Mouse (Mus musculus) CH12.LX (cell line): ENCODE results near the gene Fhl2. TPM values are rescaled to one million over a fixed set of nuclear protein-coding genes. Genes with fewer than 3 reads are reported as not detected.

Source experiments
- DNase-seq: peaks from one replicate; pipeline ENCODE4 v3.0.0-alpha.2; 2013; ENCODE audit errors: extremely low read depth
- H3K27ac ChIP-seq: 2 replicates; pipeline ENCODE4 v1.5.1; 2012; ENCODE audit warnings: low read depth, mild to moderate bottlenecking, control low read depth, moderate library complexity; ENCODE audit not compliant: insufficient read depth
- H3K27me3 ChIP-seq: replicated peaks from 2 replicates; pipeline ENCODE3; 2012; ENCODE audit warnings: inconsistent platforms
- H3K36me3 ChIP-seq, 2 experiments: replicated peaks in 1 of 2; 2 replicates each; pipeline versions ENCODE3 to v1.6.1; 2012; ENCODE audit warnings: inconsistent platforms in 1 of 2, low read length in 1 of 2, mild to moderate bottlenecking in 1 of 2, mixed read lengths in 1 of 2, moderate library complexity in 1 of 2; ENCODE audit not compliant: control insufficient read depth in 1 of 2, insufficient read depth in 1 of 2
- H3K4me1 ChIP-seq, 2 experiments: 2 replicates each; pipeline ENCODE4 v1.6.1; 2012; ENCODE audit warnings: inconsistent platforms in 1 of 2, moderate library complexity in 1 of 2; ENCODE audit not compliant: insufficient read depth in 2 of 2, control insufficient read depth in 1 of 2
- H3K4me2 ChIP-seq: 2 replicates; pipeline ENCODE4 v1.6.1; 2012; ENCODE audit warnings: low read depth, mild to moderate bottlenecking, control low read depth; ENCODE audit not compliant: poor library complexity, insufficient read depth, severe bottlenecking
- H3K4me3 ChIP-seq, 3 experiments: fragments of 150-350 bp in 1 of 3; sonication (generic) in 1 of 3; replicated peaks in 1 of 3; 2 replicates each; pipeline versions ENCODE3 to v1.5.1; 2011 to 2012; ENCODE audit warnings: low read depth in 2 of 3, low read length in 2 of 3, mild to moderate bottlenecking in 2 of 3, moderate library complexity in 2 of 3, control low read depth in 1 of 3, improper control_type of control experiment in 1 of 3, inconsistent platforms in 1 of 3, mixed read lengths in 1 of 3; ENCODE audit not compliant: poor library complexity in 1 of 3
- H3K79me2 ChIP-seq: replicated peaks from 2 replicates; pipeline ENCODE4 v1.6.1; 2012; ENCODE audit warnings: mild to moderate bottlenecking, moderate library complexity; ENCODE audit not compliant: control insufficient read depth, poor library complexity, insufficient read depth, severe bottlenecking; ENCODE audit errors: extremely low read depth
- H3K9ac ChIP-seq: 2 replicates; pipeline ENCODE4 v1.6.1; 2012; ENCODE audit warnings: low read depth, mild to moderate bottlenecking, control low read depth, moderate library complexity; ENCODE audit not compliant: insufficient read depth
- H3K9me3 ChIP-seq: replicated peaks from 2 replicates; pipeline ENCODE3; 2012; ENCODE audit warnings: low read length, inconsistent platforms, mixed read lengths
- BHLHE40 ChIP-seq: IDR thresholded peaks from 2 replicates; pipeline ENCODE4 v1.6.1; 2011; ENCODE audit warnings: mild to moderate bottlenecking, low read depth, low read length, improper control_type of control experiment
- CHD1 ChIP-seq: IDR thresholded peaks from 2 replicates; pipeline ENCODE4 v1.6.1; 2012; ENCODE audit warnings: low read depth, low read length, improper control_type of control experiment, inconsistent platforms
- CHD2 ChIP-seq: IDR thresholded peaks from 2 replicates; pipeline ENCODE4 v1.6.1; 2011; ENCODE audit warnings: low read length, improper control_type of control experiment
- CTCF ChIP-seq, 2 experiments: IDR thresholded peaks in 1 of 2; conservative IDR thresholded peaks in 1 of 2; 2 replicates each; pipeline ENCODE4 v1.5.1; 2011 to 2012; ENCODE audit warnings: low read depth in 2 of 2, low read length in 2 of 2, improper control_type of control experiment in 1 of 2, inconsistent platforms in 1 of 2, mild to moderate bottlenecking in 1 of 2, moderate library complexity in 1 of 2
- E2F4 ChIP-seq: IDR thresholded peaks from 2 replicates; pipeline ENCODE4 v1.6.1; 2011; ENCODE audit warnings: low read depth, low read length, improper control_type of control experiment; ENCODE audit not compliant: insufficient replicate concordance
- ELF1 ChIP-seq: IDR thresholded peaks from 2 replicates; pipeline ENCODE4 v1.6.1; 2014; ENCODE audit warnings: low read depth, mild to moderate bottlenecking, inconsistent platforms, low read length, improper control_type of control experiment
- EP300 ChIP-seq: IDR thresholded peaks from 2 replicates; pipeline ENCODE4 v1.6.1; 2011; ENCODE audit warnings: low read length, improper control_type of control experiment
- ETS1 ChIP-seq: conservative IDR thresholded peaks from 2 replicates; pipeline ENCODE4 v1.6.1; 2012; ENCODE audit warnings: low read depth, mild to moderate bottlenecking, inconsistent platforms, low read length, improper control_type of control experiment, moderate library complexity
- HCFC1 ChIP-seq: IDR thresholded peaks from 2 replicates; pipeline ENCODE4 v1.6.1; 2012; ENCODE audit warnings: low read depth, mild to moderate bottlenecking, inconsistent platforms, low read length, improper control_type of control experiment
- MAZ ChIP-seq: IDR thresholded peaks from 2 replicates; pipeline ENCODE4 v1.6.1; 2012; ENCODE audit warnings: low read depth, mild to moderate bottlenecking, inconsistent platforms, low read length, improper control_type of control experiment, moderate library complexity
- MEF2A ChIP-seq: IDR thresholded peaks from 2 replicates; pipeline ENCODE4 v1.6.1; 2014; ENCODE audit warnings: low read depth, mild to moderate bottlenecking, inconsistent platforms, low read length, improper control_type of control experiment, borderline replicate concordance
- MXI1 ChIP-seq: IDR thresholded peaks from 2 replicates; pipeline ENCODE4 v1.6.1; 2011; ENCODE audit warnings: mild to moderate bottlenecking, low read depth, low read length, improper control_type of control experiment
- NELFE ChIP-seq: IDR thresholded peaks from 2 replicates; pipeline ENCODE4 v1.6.1; 2011; ENCODE audit warnings: low read depth, low read length, improper control_type of control experiment
- NRF1 ChIP-seq: IDR thresholded peaks from 2 replicates; pipeline ENCODE4 v1.6.1; 2014; ENCODE audit warnings: low read depth, mild to moderate bottlenecking, inconsistent platforms, low read length, improper control_type of control experiment, moderate library complexity
- PAX5 ChIP-seq: IDR thresholded peaks from 2 replicates; pipeline ENCODE4 v1.6.1; 2012; ENCODE audit warnings: low read length, inconsistent platforms, mixed read lengths
- POLR2AphosphoS2 ChIP-seq: IDR thresholded peaks from 2 replicates; pipeline ENCODE4 v1.6.1; 2011; ENCODE audit warnings: low read depth, low read length, improper control_type of control experiment
- RAD21 ChIP-seq: IDR thresholded peaks from 2 replicates; pipeline ENCODE4 v1.6.1; 2011; ENCODE audit warnings: low read depth, mild to moderate bottlenecking, low read length, improper control_type of control experiment, moderate library complexity
- SIN3A ChIP-seq: IDR thresholded peaks from 2 replicates; pipeline ENCODE4 v1.6.1; 2012; ENCODE audit warnings: low read length, improper control_type of control experiment, inconsistent platforms
- SMC3 ChIP-seq: IDR thresholded peaks from 2 replicates; pipeline ENCODE4 v1.6.1; 2011; ENCODE audit warnings: low read depth, low read length, improper control_type of control experiment
- UBTF ChIP-seq: IDR thresholded peaks from 2 replicates; pipeline ENCODE4 v1.6.1; 2012; ENCODE audit warnings: low read depth, mild to moderate bottlenecking, inconsistent platforms, low read length, improper control_type of control experiment, moderate library complexity
- USF2 ChIP-seq: conservative IDR thresholded peaks from 2 replicates; pipeline ENCODE4 v1.6.1; 2011; ENCODE audit warnings: low read depth, low read length, improper control_type of control experiment
- ZKSCAN1 ChIP-seq: IDR thresholded peaks from 2 replicates; pipeline ENCODE4 v1.6.1; 2012; ENCODE audit warnings: low read depth, inconsistent platforms, low read length, improper control_type of control experiment, borderline replicate concordance
- ZMIZ1 ChIP-seq: IDR thresholded peaks from 2 replicates; pipeline ENCODE4 v1.6.1; 2012; ENCODE audit warnings: low read depth, mild to moderate bottlenecking, inconsistent platforms, low read length, improper control_type of control experiment
- dilution Hi-C: fragments of 300-500 bp; cut with MboI; formaldehyde crosslinking; loops from 2 replicates; pipeline ENCODE4 v1.14.3; 2020; ENCODE audit warnings: low sequenced_read_pairs; ENCODE audit not compliant: extremely low pct_unique_long_range_greater_than_20kb, extremely low pct_ligation_motif_present
- in situ Hi-C: fragments of 300-500 bp; cut with MboI; formaldehyde crosslinking; loops from 3 replicates; pipeline ENCODE4 v1.14.3; 2019; ENCODE audit warnings: low sequenced_read_pairs, low pct_ligation_motif_present, low pct_unique_long_range_greater_than_20kb, mixed read lengths
- polyA plus RNA-seq: library from polyadenylated mRNA; unstranded; fragments of >175 nt; gene quantifications from 2 replicates; pipeline ENCODE4 v1.2.1, GENCODE M21; 2012; ENCODE audit warnings: low read depth; ENCODE audit not compliant: insufficient read length
- total RNA-seq, 2 experiments: library from RNA; depleted of rRNA; stranded (reverse); fragments of 300-350 nt in 1 of 2; fragments of >200 nt in 1 of 2; gene quantifications; 2 replicates each; pipeline ENCODE4 v1.2.3; 2012 to 2014

The Fhl2 gene
- total and polyA plus RNA-seq, 3 experiments: 0.13 to 0.21 (median 0.14) TPM

DNA sequence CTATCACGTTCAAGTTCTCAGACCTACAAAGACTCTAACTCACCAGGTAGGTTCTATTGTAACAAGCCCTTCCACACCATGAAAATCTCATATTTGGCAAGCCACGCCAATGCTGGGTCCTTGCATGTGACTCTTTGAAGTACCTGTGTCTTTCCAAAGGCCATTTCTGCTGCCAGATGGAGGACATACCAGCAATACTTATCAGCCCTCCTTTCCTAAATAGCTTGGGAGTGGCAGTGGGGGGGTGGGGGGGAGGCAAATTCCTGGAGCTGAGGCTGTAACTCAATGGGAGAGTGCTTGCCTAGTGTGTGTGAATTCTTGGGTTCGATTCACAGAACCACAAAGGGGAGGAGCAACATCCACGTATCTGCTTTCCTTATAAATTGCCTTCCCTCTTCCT lies 72.1 kb downstream of the Fhl2 start:
- Histone ChIP-seq H3K27me3 (no peaks in the 10 kb centered on the region), H3K9me3 (no peaks in the 10 kb centered on the region), H3K27ac (no peak overlapping the region), H3K4me1 (peaks cover 5 to 10% of the 10 kb centered on the region in 2 experiments; a peak in 3 of 4 replicates), H3K9ac (no peak overlapping the region), H3K36me3 (peaks cover 0 to 2% of the 10 kb centered on the region in 2 experiments), H3K4me3 (no peak overlapping the region), H3K79me2 (no peaks in the 10 kb centered on the region), H3K4me2 (no peak overlapping the region)
- no peak for DNase-seq
- no peak for TF ChIP-seq POLR2AphosphoS2
- no peak for TF ChIP-seq UBTF
- TF ChIP-seq MAZ: no peak
- no peak for TF ChIP-seq SMC3
- no peak for TF ChIP-seq NELFE
- dilution Hi-C loops: no loop called here
- in situ Hi-C loops: loop anchor here (25.0 kb wide), 2 partner anchors 513 to 613 kb away; partner anchors contain the start of gene 1500015O10Rik

GRCm38 (mm10) chr1:43122616-43123015 lies 74.2 kb downstream of the Fhl2 start:
- DNase-seq: no peak
- Histone ChIP-seq H3K9ac (no peak overlapping the region), H3K4me2 (no peak overlapping the region), H3K27me3 (no peaks in the 10 kb centered on the region), H3K79me2 (no peaks in the 10 kb centered on the region), H3K4me1 (no peaks in the 10 kb centered on the region), H3K36me3 (peaks cover 2 to 13% of the 10 kb centered on the region in 2 experiments), H3K9me3 (peaks cover 3% of the 10 kb centered on the region), H3K4me3 (no peak overlapping the region), H3K27ac (no peak overlapping the region)
- in situ Hi-C loops (no loop called here), dilution Hi-C loops (no loop called here)
- TF ChIP-seq RAD21 (no peak), POLR2AphosphoS2 (no peak), NRF1 (no peak), BHLHE40 (no peak), SMC3 (no peak), ZKSCAN1 (no peak), CHD2 (no peak), MXI1 (no peak), HCFC1 (no peak), ZMIZ1 (no peak), CTCF (conservative IDR thresholded peaks at IDR 0.05 in 1 of 2, IDR thresholded peaks at IDR 0.05 in 1 of 2; ENCODE audit: low read depth in 2 of 2, low read length in 2 of 2) (no peak), E2F4 (no peak), SIN3A (no peak), ELF1 (no peak), EP300 (no peak), MEF2A (no peak), PAX5 (no peak), ETS1 (no peak), USF2 (no peak), CHD1 (no peak)
